Mouse (Mus musculus) embryonic facial prominence, embryonic 12.5 days (tissue): ENCODE measurements around the gene Vwf. TPM values are rescaled to one million over a fixed set of nuclear protein-coding genes. Genes with fewer than 3 reads are reported as not detected.

Source experiments
- ATAC-seq: fragments of 200-750 bp; cut with Nextera tagmentation; 2 replicates; pipeline ENCODE4 v1.8.0; 2017; ENCODE audit not compliant: insufficient number of reproducible peaks, insufficient read depth, low FRiP score, low TSS enrichment
- H3K27ac ChIP-seq: fragments of 300-500 bp; sonication (generic); 2 replicates; pipeline ENCODE4 v1.5.1; 2016; ENCODE audit warnings: mild to moderate bottlenecking
- H3K27me3 ChIP-seq: fragments of 300-500 bp; sonication (generic); 2 replicates; pipeline ENCODE4 v1.6.1; 2016; ENCODE audit warnings: mild to moderate bottlenecking, moderate library complexity
- H3K36me3 ChIP-seq: fragments of 300-500 bp; sonication (generic); 2 replicates; pipeline ENCODE4 v1.6.1; 2016; ENCODE audit warnings: mild to moderate bottlenecking
- H3K4me1 ChIP-seq: fragments of 300-500 bp; sonication (generic); 2 replicates; pipeline ENCODE4 v1.6.1; 2016
- H3K4me2 ChIP-seq: fragments of 300-500 bp; sonication (generic); replicated peaks from 2 replicates; pipeline ENCODE4 v1.6.1; 2016; ENCODE audit warnings: mild to moderate bottlenecking, moderate library complexity
- H3K4me3 ChIP-seq: fragments of 300-500 bp; sonication (generic); 2 replicates; pipeline ENCODE4 v1.5.1; 2016; ENCODE audit warnings: mild to moderate bottlenecking
- H3K9ac ChIP-seq: fragments of 300-500 bp; sonication (generic); 2 replicates; pipeline ENCODE4 v1.6.1; 2016; ENCODE audit warnings: mild to moderate bottlenecking, moderate library complexity
- H3K9me3 ChIP-seq: fragments of 300-500 bp; sonication (generic); 2 replicates; pipeline ENCODE4 v1.6.1; 2016; ENCODE audit warnings: mild to moderate bottlenecking, moderate library complexity
- whole genome bisulfite sequencing: fragments of 180-500 bp; shearing (Covaris S2); methylation state at CpG from one replicate; pipeline ENCODE4 v1.1.7; 2016; 5-methylcytosine and 5-hydroxymethylcytosine counted together
- polyA plus RNA-seq: library from polyadenylated mRNA; unstranded; fragments of >200 nt; fragmentation: Nextera tagmentation; extraction: Ambion mirVana; gene quantifications from 2 replicates; pipeline ENCODE4 v1.2.1, GENCODE M21; 2016

The Vwf gene
- polyA plus RNA-seq, 1 experiment from 2014 or later, result 7.4 TPM

GRCm38 (mm10) chr6:125524027-125524426 lies 22.5 kb upstream of the Vwf start:
- ATAC-seq, result no peak
- Histone ChIP-seq H3K9ac (no peak overlapping the region), H3K4me1 (no peaks in the 10 kb centered on the region), H3K4me3 (no peak overlapping the region), H3K4me2 (no peak overlapping the region), H3K27ac (no peak overlapping the region), H3K9me3 (no peaks in the 10 kb centered on the region), H3K27me3 (no peaks in the 10 kb centered on the region), H3K36me3 (no peaks in the 10 kb centered on the region)
- whole genome bisulfite sequencing, result 95% methylated on average over 6 of the region's 6 CpGs

GRCm38 (mm10) chr6:125526066-125526465 lies 20.5 kb upstream of the Vwf start:
- Histone ChIP-seq H3K36me3 (no peaks in the 10 kb centered on the region), H3K4me2 (no peak overlapping the region), H3K27ac (no peak overlapping the region), H3K9ac (no peak overlapping the region), H3K27me3 (no peaks in the 10 kb centered on the region), H3K4me1 (no peaks in the 10 kb centered on the region), H3K9me3 (no peaks in the 10 kb centered on the region), H3K4me3 (no peak overlapping the region)
- WGBS, result 63% methylated on average over 3 of the region's 3 CpGs
- ATAC-seq, result no peak

- no peak overlapping the region for H3K4me2 ChIP-seq
- no peak overlapping the region for H3K9ac ChIP-seq
- no peaks in the 10 kb centered on the region for H3K4me1 ChIP-seq
- H3K27me3 ChIP-seq, result no peaks in the 10 kb centered on the region
- no peak overlapping the region for H3K27ac ChIP-seq
- H3K36me3 ChIP-seq, result no peaks in the 10 kb centered on the region
- H3K9me3 ChIP-seq, result no peaks in the 10 kb centered on the region
- no peak for ATAC-seq
- no peak overlapping the region for H3K4me3 ChIP-seq
- WGBS, result 91% methylated on average over 9 of the region's 9 CpGs
Observed at GRCm38 (mm10) chr6:125528614-125529200, 17.9 kb upstream of the Vwf start.

GRCm38 (mm10) chr6:125529479-125529878 lies 17.1 kb upstream of the Vwf start:
- no peak overlapping the region for H3K9ac ChIP-seq
- no peak overlapping the region for H3K4me2 ChIP-seq
- H3K9me3 ChIP-seq, result no peaks in the 10 kb centered on the region
- H3K27me3 ChIP-seq, result no peaks in the 10 kb centered on the region
- no peak overlapping the region for H3K4me3 ChIP-seq
- WGBS, result 82% methylated on average over 5 of the region's 5 CpGs
- no peaks in the 10 kb centered on the region for H3K36me3 ChIP-seq
- H3K27ac ChIP-seq, result no peak overlapping the region
- ATAC-seq, result no peak
- H3K4me1 ChIP-seq, result no peaks in the 10 kb centered on the region

GRCm38 (mm10) chr6:125533104-125533650 lies 13.4 kb upstream of the Vwf start:
- Histone ChIP-seq H3K27ac (no peak overlapping the region), H3K36me3 (no peaks in the 10 kb centered on the region), H3K4me1 (no peaks in the 10 kb centered on the region), H3K4me2 (no peak overlapping the region), H3K9me3 (no peaks in the 10 kb centered on the region), H3K4me3 (no peak overlapping the region), H3K27me3 (no peaks in the 10 kb centered on the region), H3K9ac (no peak overlapping the region)
- no peak for ATAC-seq
- WGBS, result 82% methylated on average over 11 of the region's 11 CpGs

- H3K4me1 ChIP-seq, result no peaks in the 10 kb centered on the region
- H3K27ac ChIP-seq, result no peak overlapping the region
- H3K27me3 ChIP-seq, result no peaks in the 10 kb centered on the region
- WGBS, result 79% methylated on average over 5 of the region's 5 CpGs
- no peak for ATAC-seq
- H3K4me3 ChIP-seq, result no peak overlapping the region
- no peaks in the 10 kb centered on the region for H3K9me3 ChIP-seq
- H3K9ac ChIP-seq, result no peak overlapping the region
- H3K4me2 ChIP-seq, result no peak overlapping the region
- no peaks in the 10 kb centered on the region for H3K36me3 ChIP-seq
Observed at GRCm38 (mm10) chr6:125534990-125535389, 11.6 kb upstream of the Vwf start.

- Histone ChIP-seq H3K9ac (no peak overlapping the region), H3K27me3 (no peaks in the 10 kb centered on the region), H3K4me2 (no peak overlapping the region), H3K27ac (no peak overlapping the region), H3K4me3 (no peak overlapping the region), H3K36me3 (no peaks in the 10 kb centered on the region), H3K4me1 (no peaks in the 10 kb centered on the region), H3K9me3 (no peaks in the 10 kb centered on the region)
- WGBS, result 85% methylated on average over 5 of the region's 5 CpGs
- ATAC-seq, result no peak
Observed at GRCm38 (mm10) chr6:125538469-125538868, 8.1 kb upstream of the Vwf start.

GRCm38 (mm10) chr6:125539423-125539822 lies 7.2 kb upstream of the Vwf start:
- Histone ChIP-seq H3K27ac (no peak overlapping the region), H3K4me2 (no peak overlapping the region), H3K27me3 (no peaks in the 10 kb centered on the region), H3K9me3 (no peaks in the 10 kb centered on the region), H3K36me3 (no peaks in the 10 kb centered on the region), H3K4me3 (no peak overlapping the region), H3K4me1 (no peaks in the 10 kb centered on the region), H3K9ac (no peak overlapping the region)
- ATAC-seq, result no peak
- 63% methylated on average over 8 of the region's 8 CpGs for WGBS

- no peak for ATAC-seq
- no peaks in the 10 kb centered on the region for H3K4me1 ChIP-seq
- WGBS, result 84% methylated on average over 10 of the region's 10 CpGs
- no peak overlapping the region for H3K4me2 ChIP-seq
- no peaks in the 10 kb centered on the region for H3K9me3 ChIP-seq
- H3K27ac ChIP-seq, result no peak overlapping the region
- no peak overlapping the region for H3K9ac ChIP-seq
- H3K27me3 ChIP-seq, result no peaks in the 10 kb centered on the region
- H3K36me3 ChIP-seq, result no peaks in the 10 kb centered on the region
- H3K4me3 ChIP-seq, result no peak overlapping the region
Observed at GRCm38 (mm10) chr6:125540199-125540598, 6.4 kb upstream of the Vwf start.

- Histone ChIP-seq H3K4me3 (no peak overlapping the region), H3K4me2 (no peak overlapping the region), H3K36me3 (no peaks in the 10 kb centered on the region), H3K9ac (no peak overlapping the region), H3K27me3 (no peaks in the 10 kb centered on the region), H3K4me1 (no peaks in the 10 kb centered on the region), H3K27ac (no peak overlapping the region), H3K9me3 (no peaks in the 10 kb centered on the region)
- 90% methylated on average over 6 of the region's 6 CpGs for WGBS
- no peak for ATAC-seq
Observed at GRCm38 (mm10) chr6:125540826-125541225, 5.7 kb upstream of the Vwf start.

- no peak for ATAC-seq
- Histone ChIP-seq H3K4me2 (no peak overlapping the region), H3K27ac (no peak overlapping the region), H3K27me3 (no peaks in the 10 kb centered on the region), H3K9ac (no peak overlapping the region), H3K9me3 (no peaks in the 10 kb centered on the region), H3K4me3 (no peak overlapping the region), H3K36me3 (no peaks in the 10 kb centered on the region), H3K4me1 (no peaks in the 10 kb centered on the region)
- 85% methylated on average over 6 of the region's 6 CpGs for WGBS
Observed at GRCm38 (mm10) chr6:125541296-125541695, 5.3 kb upstream of the Vwf start.

GRCm38 (mm10) chr6:125548406-125548805 lies 1.8 kb downstream of the Vwf start:
- WGBS, result 70% methylated on average over 10 of the region's 10 CpGs
- Histone ChIP-seq H3K4me2 (no peak overlapping the region), H3K9me3 (no peaks in the 10 kb centered on the region)

More at GRCm38 (mm10) chr6:125548406-125548805, 1.8 kb downstream of the Vwf start:
- Histone ChIP-seq H3K4me3 (no peak overlapping the region), H3K36me3 (no peaks in the 10 kb centered on the region), H3K27me3 (no peaks in the 10 kb centered on the region), H3K27ac (no peak overlapping the region), H3K9ac (no peak overlapping the region), H3K4me1 (no peaks in the 10 kb centered on the region)
- no peak for ATAC-seq
